Mouse (Mus musculus) spleen, postnatal 4 days (tissue): Measurements from ENCODE around the gene Fscb.

Experiments
- DNase-seq, 2 experiments: peaks; one replicate each; pipeline ENCODE4 v3.0.0; 2022; ENCODE audit warnings: low spot score in 2 of 2

Gene Fscb

GRCm38 (mm10) chr12:64474590-64474989 is at the start of gene Fscb:
Gene Fscb, minus strand, starts transcription at chr12:64474690.
- DNase-seq: no peak

- DNase-seq: no peak
Measured at GRCm38 (mm10) chr12:64516775-64517174, 42.3 kb upstream of the Fscb start.

GRCm38 (mm10) chr12:64513439-64513838 is 38.9 kb upstream of the Fscb start:
- DNase-seq: no peak

- no peak for DNase-seq
Measured at GRCm38 (mm10) chr12:64497706-64498105, 23.2 kb upstream of the Fscb start.

GRCm38 (mm10) chr12:64473615-64474014 is 875 bp downstream of the Fscb start:
- no peak for DNase-seq

GRCm38 (mm10) chr12:64473136-64473535 is 1.4 kb downstream of the Fscb start:
- DNase-seq: no peak

GRCm38 (mm10) chr12:64455228-64455627 is 19.3 kb downstream of the Fscb start:
- DNase-seq: no peak

GRCm38 (mm10) chr12:64449911-64450310 is 24.6 kb downstream of the Fscb start:
- no peak for DNase-seq

GRCm38 (mm10) chr12:64436675-64437074 is 37.8 kb downstream of the Fscb start:
- no peak for DNase-seq
